Mouse (Mus musculus) midbrain, embryonic 11.5 days (tissue): ENCODE results near the gene Nsg1. TPM values are rescaled to one million over a fixed set of nuclear protein-coding genes. Genes with fewer than 3 reads are reported as not detected.

Experiments
- ATAC-seq: fragments of 200-750 bp; cut with Nextera tagmentation; 2 replicates; pipeline ENCODE4 v1.8.0; 2017; ENCODE audit warnings: moderate TSS enrichment, moderate library complexity; ENCODE audit not compliant: low FRiP score
- DNase-seq: peaks from one replicate; pipeline ENCODE4 v3.0.0; 2015; ENCODE audit warnings: low spot score; ENCODE audit errors: missing footprints
- H3K27ac ChIP-seq: fragments of 300-500 bp; sonication (generic); 2 replicates; pipeline ENCODE4 v1.5.1; 2014; ENCODE audit warnings: low read depth, low read length
- H3K27me3 ChIP-seq: fragments of 300-500 bp; sonication (generic); 2 replicates; pipeline ENCODE4 v1.6.1; 2014; ENCODE audit warnings: mild to moderate bottlenecking, low read length, moderate library complexity, mixed read lengths; ENCODE audit not compliant: control insufficient read depth, insufficient read depth
- H3K36me3 ChIP-seq: fragments of 300-500 bp; sonication (generic); 2 replicates; pipeline ENCODE4 v1.6.1; 2014; ENCODE audit warnings: mild to moderate bottlenecking, low read length, moderate library complexity, mixed read lengths; ENCODE audit not compliant: control insufficient read depth, insufficient read depth
- H3K4me1 ChIP-seq: fragments of 300-500 bp; sonication (generic); 2 replicates; pipeline ENCODE4 v1.6.1; 2014; ENCODE audit warnings: low read length; ENCODE audit not compliant: control insufficient read depth, insufficient read depth
- H3K4me2 ChIP-seq: fragments of 300-500 bp; sonication (generic); 2 replicates; pipeline ENCODE4 v1.6.1; 2014; ENCODE audit warnings: mild to moderate bottlenecking, moderate library complexity
- H3K4me3 ChIP-seq: fragments of 300-500 bp; sonication (generic); 2 replicates; pipeline ENCODE4 v1.5.1; 2014; ENCODE audit warnings: low read depth, low read length
- H3K9ac ChIP-seq: fragments of 300-500 bp; sonication (generic); 2 replicates; pipeline ENCODE4 v1.6.1; 2014; ENCODE audit warnings: low read length
- H3K9me3 ChIP-seq: fragments of 300-500 bp; sonication (generic); 2 replicates; pipeline ENCODE4 v1.6.1; 2016; ENCODE audit warnings: low read length; ENCODE audit not compliant: control insufficient read depth
- WGBS: fragments of 180-500 bp; shearing (Covaris S2); extraction: QIAGEN DNeasy Blood & Tissue Kit; methylation state at CpG from one replicate; pipeline ENCODE4 v1.1.7; 2014; 5-methylcytosine and 5-hydroxymethylcytosine counted together
- polyA plus RNA-seq: library from polyadenylated mRNA; unstranded; fragments of >200 nt; fragmentation: Nextera tagmentation; extraction: Ambion mirVana; gene quantifications from 2 replicates; pipeline ENCODE4 v1.2.1, GENCODE M21; 2014

Gene Nsg1
- polyA plus RNA-seq, 1 experiment from 2014 or later = 77.4 TPM

GRCm38 (mm10) chr5:38187006-38187405 lies 27.3 kb upstream of the Nsg1 start:
- H3K27ac ChIP-seq = no peak overlapping the region
- no peak for DNase-seq
- WGBS = 87% methylated on average over 2 of the region's 2 CpGs

GRCm38 (mm10) chr5:38184688-38185285 lies 25.1 kb upstream of the Nsg1 start:
- Histone ChIP-seq H3K27me3 (no peaks in the 10 kb centered on the region), H3K4me3 (no peak overlapping the region), H3K9me3 (no peaks in the 10 kb centered on the region), H3K4me2 (no peak overlapping the region), H3K4me1 (no peaks in the 10 kb centered on the region), H3K36me3 (no peaks in the 10 kb centered on the region), H3K27ac (no peak overlapping the region), H3K9ac (no peak overlapping the region)
- DNase-seq (no peak), ATAC-seq (no peak)
- WGBS = 87% methylated on average over 6 of the region's 6 CpGs

More at GRCm38 (mm10) chr5:38187006-38187405, 27.3 kb upstream of the Nsg1 start:
- H3K36me3 ChIP-seq = no peaks in the 10 kb centered on the region
- H3K27me3 ChIP-seq = no peaks in the 10 kb centered on the region
- H3K9me3 ChIP-seq = no peaks in the 10 kb centered on the region
- no peaks in the 10 kb centered on the region for H3K4me1 ChIP-seq
- H3K4me2 ChIP-seq = no peak overlapping the region
- no peak overlapping the region for H3K4me3 ChIP-seq
- no peak for ATAC-seq
- no peak overlapping the region for H3K9ac ChIP-seq

GRCm38 (mm10) chr5:38174256-38174912 lies 14.7 kb upstream of the Nsg1 start:
- Histone ChIP-seq H3K4me2 (no peak overlapping the region), H3K4me1 (no peaks in the 10 kb centered on the region), H3K4me3 (no peak overlapping the region), H3K36me3 (no peaks in the 10 kb centered on the region), H3K9ac (no peak overlapping the region), H3K27ac (no peak overlapping the region), H3K27me3 (no peaks in the 10 kb centered on the region), H3K9me3 (no peaks in the 10 kb centered on the region)
- 83% methylated on average over 16 of the region's 16 CpGs for WGBS
- DNase-seq (no peak), ATAC-seq (no peak)

GRCm38 (mm10) chr5:38173766-38174165 lies 14.1 kb upstream of the Nsg1 start:
- Histone ChIP-seq H3K4me2 (no peak overlapping the region), H3K36me3 (no peaks in the 10 kb centered on the region), H3K4me1 (no peaks in the 10 kb centered on the region), H3K4me3 (no peak overlapping the region), H3K9me3 (no peaks in the 10 kb centered on the region), H3K27me3 (no peaks in the 10 kb centered on the region), H3K9ac (no peak overlapping the region), H3K27ac (no peak overlapping the region)
- ATAC-seq = no peak
- WGBS = 58% methylated on average over 5 of the region's 5 CpGs
- DNase-seq = no peak

GRCm38 (mm10) chr5:38168497-38168896 lies 8.8 kb upstream of the Nsg1 start:
- ATAC-seq (no peak), DNase-seq (no peak)
- no peaks in the 10 kb centered on the region for H3K27me3 ChIP-seq
- 83% methylated on average over 11 of the region's 11 CpGs for whole genome bisulfite sequencing
- H3K4me1 ChIP-seq = no peaks in the 10 kb centered on the region
- H3K36me3 ChIP-seq = no peaks in the 10 kb centered on the region
- H3K4me3 ChIP-seq = no peak overlapping the region
- H3K27ac ChIP-seq = no peak overlapping the region
- H3K4me2 ChIP-seq = no peak overlapping the region
- H3K9me3 ChIP-seq = no peaks in the 10 kb centered on the region
- no peak overlapping the region for H3K9ac ChIP-seq

- peak overlapping the region; percentile 61 for H3K27ac ChIP-seq
- H3K9me3 ChIP-seq = no peaks in the 10 kb centered on the region; the same call in 1 of the 2 replicates
- peaks cover 20% of the 10 kb centered on the region for H3K36me3 ChIP-seq
- WGBS = under 1% methylated on average over 79 of the region's 79 CpGs
- DNase-seq = peak; percentile 96
- H3K27me3 ChIP-seq = peaks cover 14% of the 10 kb centered on the region; the same call in 1 of the 2 replicates
- peak overlapping the region; percentile 97 for H3K9ac ChIP-seq
- peak overlapping the region; percentile 86 for H3K4me2 ChIP-seq
- H3K4me3 ChIP-seq = peak overlapping the region; percentile 85
- peaks cover 8% of the 10 kb centered on the region; the same call in 1 of the 2 replicates for H3K4me1 ChIP-seq
- ATAC-seq = peak; percentile 71
Observed at GRCm38 (mm10) chr5:38158947-38159633, 617 bp downstream of the Nsg1 start.

GRCm38 (mm10) chr5:38158501-38158946 lies 1.2 kb downstream of the Nsg1 start:
- ATAC-seq (peak; percentile 60), DNase-seq (peak; percentile 96)
- H3K4me1 ChIP-seq = peaks cover 8% of the 10 kb centered on the region; the same call in 1 of the 2 replicates
- H3K9ac ChIP-seq = peak overlapping the region; percentile 97
- H3K27ac ChIP-seq = peak overlapping the region; percentile 61
- 3% methylated on average over 17 of the region's 17 CpGs for WGBS
- H3K27me3 ChIP-seq = peaks cover 14% of the 10 kb centered on the region; the same call in 1 of the 2 replicates
- H3K36me3 ChIP-seq = peaks cover 23% of the 10 kb centered on the region
- no peaks in the 10 kb centered on the region; the same call in 1 of the 2 replicates for H3K9me3 ChIP-seq
- H3K4me2 ChIP-seq = peak overlapping the region; percentile 86
- peak overlapping the region; percentile 85 for H3K4me3 ChIP-seq

GRCm38 (mm10) chr5:38157481-38158020 lies 2.2 kb downstream of the Nsg1 start:
- no peak for ATAC-seq
- DNase-seq = peak; percentile 86
- H3K9me3 ChIP-seq = no peaks in the 10 kb centered on the region; the same call in 1 of the 2 replicates
- peak overlapping the region; percentile 85 for H3K4me3 ChIP-seq
- peaks cover 8% of the 10 kb centered on the region; the same call in 1 of the 2 replicates for H3K4me1 ChIP-seq
- peaks cover 14% of the 10 kb centered on the region; the same call in 1 of the 2 replicates for H3K27me3 ChIP-seq
- H3K9ac ChIP-seq = peak overlapping the region; percentile 97
- no peak overlapping the region for H3K27ac ChIP-seq
- peak overlapping the region; percentile 86 for H3K4me2 ChIP-seq
- H3K36me3 ChIP-seq = peaks cover 26% of the 10 kb centered on the region
- 68% methylated on average over 9 of the region's 9 CpGs for WGBS
